ENCODE assay signal across 9 mouse cellular contexts in genomic region chr5:66602287-66602820, GRCm38 (mm10). TPM values are rescaled to one million over a fixed set of nuclear protein-coding genes. Genes with fewer than 3 reads are reported as not detected.
DNase-seq lines count a peak whose midpoint lies in the region; ATAC-seq and TF ChIP-seq lines count a peak whose summit lies in the region.
"Had no signal": no experiment of that assay in that cellular context is flagged by ENCODE, and none has a peak within 500 bp of the region (broad histone marks: within the 10 kb centered on the region; RNA-seq: fewer than 3 reads in every experiment).

No protein-coding gene starts in this region.

- no peak overlapping the region for H3K4me2 ChIP-seq in heart, embryonic 15.5 days
- no peak overlapping the region for H3K4me2 ChIP-seq in heart, embryonic 12.5 days
- H3K4me2 ChIP-seq in midbrain, embryonic 11.5 days, result no peak overlapping the region
- no peak overlapping the region for H3K4me2 ChIP-seq in midbrain, embryonic 15.5 days
- H3K4me2 ChIP-seq in liver, embryonic 14.5 days (ENCODE audit: low read depth), result no peak overlapping the region

- TF ChIP-seq EP300 in liver, embryonic 14.5 days (IDR thresholded peaks at IDR 0.05; ENCODE audit: low read depth), result no peak

- H3K4me1 ChIP-seq in heart, embryonic 15.5 days (replicated peaks), result peaks cover 23% of the 10 kb centered on the region
- peaks cover 41% of the 10 kb centered on the region for H3K4me1 ChIP-seq in heart, embryonic 12.5 days (replicated peaks)
- no peaks in the 10 kb centered on the region; the same call in 1 of the 2 replicates for H3K4me1 ChIP-seq in midbrain, embryonic 11.5 days (ENCODE audit: control insufficient read depth, insufficient read depth, low read length)
- H3K4me1 ChIP-seq in midbrain, embryonic 15.5 days, result peaks cover 8% of the 10 kb centered on the region; the same call in 1 of the 2 replicates
- H3K4me1 ChIP-seq in liver, embryonic 14.5 days (replicated peaks; ENCODE audit: control insufficient read depth in 2 of 2, insufficient read depth in 2 of 2, low read length in 1 of 2), result peaks cover 0 to 3% of the 10 kb centered on the region in 2 experiments; a peak in 1 of 4 replicates

- no peaks in the 10 kb centered on the region for H3K9me3 ChIP-seq in heart, embryonic 15.5 days (replicated peaks)
- H3K9me3 ChIP-seq in heart, embryonic 12.5 days (replicated peaks), result no peaks in the 10 kb centered on the region; the same call in 1 of the 2 replicates
- H3K9me3 ChIP-seq in midbrain, embryonic 11.5 days (ENCODE audit: control insufficient read depth, low read length), result no peaks in the 10 kb centered on the region
- no peaks in the 10 kb centered on the region for H3K9me3 ChIP-seq in midbrain, embryonic 15.5 days
- H3K9me3 ChIP-seq in liver, embryonic 14.5 days (ENCODE audit: control insufficient read depth, low read length), result no peaks in the 10 kb centered on the region

- H3K36me3 ChIP-seq in heart, embryonic 15.5 days, result no peaks in the 10 kb centered on the region
- no peaks in the 10 kb centered on the region for H3K36me3 ChIP-seq in heart, embryonic 12.5 days
- no peaks in the 10 kb centered on the region for H3K36me3 ChIP-seq in midbrain, embryonic 11.5 days (ENCODE audit: control insufficient read depth, insufficient read depth, low read length)
- no peaks in the 10 kb centered on the region for H3K36me3 ChIP-seq in midbrain, embryonic 15.5 days (replicated peaks)
- H3K36me3 ChIP-seq in liver, embryonic 14.5 days (replicated peaks; ENCODE audit: control insufficient read depth, insufficient read depth, low read depth), result no peaks in the 10 kb centered on the region

- DNase-seq in midbrain, embryonic 11.5 days (ENCODE audit: low spot score, missing footprints), result peak; percentile 90
- DNase-seq in c-Kit-positive CD71-positive TER-119-positive erythroid progenitor cells, embryonic 14.5 days (ENCODE audit: low spot score), result peak; percentile 8
- no peak for DNase-seq in liver, embryonic 14.5 days (ENCODE audit: low read depth in 3 of 3, low spot score in 3 of 3)
- DNase-seq in layer of hippocampus, postnatal 25 days (ENCODE audit: extremely low spot score in 1 of 2, low spot score in 1 of 2), result no peak
- DNase-seq in layer of hippocampus, adult 2 months (ENCODE audit: low spot score in 2 of 2), result no peak

- no peaks in the 10 kb centered on the region for H3K27me3 ChIP-seq in heart, embryonic 15.5 days
- no peaks in the 10 kb centered on the region for H3K27me3 ChIP-seq in heart, embryonic 12.5 days (replicated peaks)
- no peaks in the 10 kb centered on the region for H3K27me3 ChIP-seq in midbrain, embryonic 11.5 days (ENCODE audit: control insufficient read depth, insufficient read depth, low read length)
- H3K27me3 ChIP-seq in midbrain, embryonic 15.5 days (replicated peaks), result no peaks in the 10 kb centered on the region
- no peaks in the 10 kb centered on the region for H3K27me3 ChIP-seq in liver, embryonic 14.5 days (ENCODE audit: control insufficient read depth, insufficient read depth, low read length)

- no peak for ATAC-seq in heart, embryonic 15.5 days (replicated peaks; ENCODE audit: insufficient number of reproducible peaks, insufficient read depth, low FRiP score, low read depth)
- ATAC-seq in heart, embryonic 12.5 days (ENCODE audit: insufficient number of reproducible peaks, low FRiP score), result no peak
- ATAC-seq in midbrain, embryonic 11.5 days (ENCODE audit: low FRiP score), result peak; percentile 50; the same call in 1 of the 2 replicates
- no peak for ATAC-seq in midbrain, embryonic 15.5 days (replicated peaks)
- ATAC-seq in liver, embryonic 14.5 days (ENCODE audit: insufficient read depth), result no peak

- H3K9ac ChIP-seq in heart, embryonic 15.5 days, result no peak overlapping the region
- no peak overlapping the region for H3K9ac ChIP-seq in heart, embryonic 12.5 days
- no peak overlapping the region for H3K9ac ChIP-seq in midbrain, embryonic 11.5 days (ENCODE audit: low read length)
- no peak overlapping the region for H3K9ac ChIP-seq in midbrain, embryonic 15.5 days
- no peak overlapping the region for H3K9ac ChIP-seq in liver, embryonic 14.5 days (replicated peaks)

- TF ChIP-seq CTCF in liver, embryonic 14.5 days (IDR thresholded peaks at IDR 0.05; ENCODE audit: low read depth), result 0 out of 2 replicates have a peak, but pooled peaks have one; percentile 3
- no peak for TF ChIP-seq CTCF in layer of hippocampus, adult 2 months (conservative IDR thresholded peaks at IDR 0.05)

- peak overlapping the region; percentile 70; the same call in 1 of the 2 replicates for H3K27ac ChIP-seq in heart, embryonic 15.5 days
- H3K27ac ChIP-seq in heart, embryonic 12.5 days (ENCODE audit: poor library complexity, severe bottlenecking), result no peak overlapping the region
- H3K27ac ChIP-seq in midbrain, embryonic 11.5 days (ENCODE audit: low read depth, low read length), result no peak overlapping the region
- H3K27ac ChIP-seq in midbrain, embryonic 15.5 days, result no peak overlapping the region
- H3K27ac ChIP-seq in liver, embryonic 14.5 days, result no peak overlapping the region
- no peak overlapping the region for H3K27ac ChIP-seq in layer of hippocampus, adult 2 months

- H3K4me3 ChIP-seq in heart, embryonic 15.5 days, result no peak overlapping the region
- H3K4me3 ChIP-seq in heart, embryonic 12.5 days, result no peak overlapping the region
- no peak overlapping the region for H3K4me3 ChIP-seq in midbrain, embryonic 11.5 days (ENCODE audit: low read depth, low read length)
- no peak overlapping the region for H3K4me3 ChIP-seq in midbrain, embryonic 15.5 days
- H3K4me3 ChIP-seq in liver, embryonic 14.5 days (ENCODE audit: insufficient read depth in 1 of 2, low read depth in 2 of 2, low read length in 2 of 2), result no peak overlapping the region
- no peak overlapping the region for H3K4me3 ChIP-seq in layer of hippocampus, adult 2 months
- H3K4me3 ChIP-seq: myocyte had no signal

- 30% methylated on average over 9 of the region's 9 CpGs for WGBS in heart, embryonic 15.5 days
- WGBS in heart, embryonic 12.5 days, result 27% methylated on average over 9 of the region's 9 CpGs
- WGBS in midbrain, embryonic 11.5 days, result 27% methylated on average over 9 of the region's 9 CpGs
- WGBS in midbrain, embryonic 15.5 days, result 34% methylated on average over 9 of the region's 9 CpGs
- 8% methylated on average over 9 of the region's 9 CpGs for WGBS in liver, embryonic 14.5 days (ENCODE audit: insufficient replicate concordance)

RNA-seq across cellular contexts. Expression of gene Apbb2, which starts 16.2 kb away (rescaled TPM):
- polyA plus RNA-seq in heart, embryonic 15.5 days (2015; fragmentation: Nextera tagmentation; extraction: Ambion mirVana), result 32.6 and 35.5 TPM in 2 replicates
- 30.7 and 32.1 TPM in 2 replicates for polyA plus RNA-seq in heart, embryonic 12.5 days (2016; fragmentation: Nextera tagmentation; extraction: Ambion mirVana)
- 33.1 and 34.0 TPM in 2 replicates for polyA plus RNA-seq in midbrain, embryonic 11.5 days (2014; fragmentation: Nextera tagmentation; extraction: Ambion mirVana)
- polyA plus RNA-seq in midbrain, embryonic 15.5 days (2015; fragmentation: Nextera tagmentation; extraction: Ambion mirVana), result 110 and 115 TPM in 2 replicates
- 0.62 and 0.92 TPM in 2 replicates for polyA plus RNA-seq in liver, embryonic 14.5 days (2012; rRNA removed)
- polyA plus RNA-seq in liver, embryonic 14.5 days (2014; fragmentation: Nextera tagmentation; extraction: Ambion mirVana), result 2.8 and 3.0 TPM in 2 replicates
- 10 to 100 TPM; 53.4 to 57.1 TPM for total RNA-seq in layer of hippocampus, postnatal 25 days (2021)
- total RNA-seq in layer of hippocampus, adult 2 months (2021), result 10 to 100 TPM; 54.5 to 58.6 TPM

Comparison
In these comparisons a context has a peak if more than half of its experiments do, and no peak if none do; other contexts are left out.
1. DNase-seq: peak in midbrain, embryonic 11.5 days (single experiment) and c-Kit-positive CD71-positive TER-119-positive erythroid progenitor cells, embryonic 14.5 days (single experiment); none in liver, embryonic 14.5 days (0 of 3), layer of hippocampus, postnatal 25 days (0 of 2) and layer of hippocampus, adult 2 months (0 of 2).